Mouse (Mus musculus): ENCODE data around the gene Erlin1. TPM values are rescaled to one million over a fixed set of nuclear protein-coding genes. Genes with fewer than 3 reads are reported as not detected.

Gene Erlin1
- polyA plus RNA-seq, 1 experiment from 2014 or later: 18.7 TPM

DNA sequence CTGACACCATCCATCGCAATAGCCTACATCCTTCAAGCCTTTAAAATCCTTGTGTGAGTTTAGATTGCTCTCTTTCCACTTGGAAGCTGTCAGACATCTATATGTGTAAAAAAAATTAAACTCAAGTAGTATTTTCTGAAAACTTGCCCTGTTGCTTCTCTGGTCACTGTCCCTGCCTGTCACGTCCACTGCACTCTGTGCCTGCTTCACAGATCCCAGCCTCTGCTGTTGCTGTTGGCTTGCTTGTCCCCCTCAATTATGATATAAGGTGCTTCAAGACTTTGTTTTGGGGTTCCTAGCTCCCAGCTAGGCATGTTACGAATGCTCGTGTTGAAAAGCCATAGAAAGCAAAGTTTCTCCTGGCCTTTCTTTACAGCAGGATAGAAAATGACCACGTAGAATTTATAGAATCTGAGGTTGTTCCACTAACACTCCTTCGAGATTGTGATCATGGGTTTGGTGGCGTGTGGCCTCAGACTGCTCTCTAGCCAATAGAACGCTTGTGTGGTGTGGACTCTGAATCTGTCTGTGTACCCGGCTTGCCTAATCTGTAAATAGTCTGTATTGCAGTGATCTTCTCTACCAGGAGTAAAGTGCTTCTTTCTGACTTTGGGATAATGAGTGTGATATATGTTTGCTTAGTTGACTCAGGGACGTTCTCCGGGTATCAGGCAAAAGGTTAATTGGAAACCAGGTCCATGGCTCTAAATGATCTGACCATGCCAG lies 70.6 kb downstream of the Erlin1 start:
- no peak for ATAC-seq (ENCODE audit: insufficient number of reproducible peaks, low FRiP score)
- 78% methylated on average over 11 of the region's 11 CpGs for WGBS
- H3K4me3 ChIP-seq: no peak overlapping the region

DNA sequence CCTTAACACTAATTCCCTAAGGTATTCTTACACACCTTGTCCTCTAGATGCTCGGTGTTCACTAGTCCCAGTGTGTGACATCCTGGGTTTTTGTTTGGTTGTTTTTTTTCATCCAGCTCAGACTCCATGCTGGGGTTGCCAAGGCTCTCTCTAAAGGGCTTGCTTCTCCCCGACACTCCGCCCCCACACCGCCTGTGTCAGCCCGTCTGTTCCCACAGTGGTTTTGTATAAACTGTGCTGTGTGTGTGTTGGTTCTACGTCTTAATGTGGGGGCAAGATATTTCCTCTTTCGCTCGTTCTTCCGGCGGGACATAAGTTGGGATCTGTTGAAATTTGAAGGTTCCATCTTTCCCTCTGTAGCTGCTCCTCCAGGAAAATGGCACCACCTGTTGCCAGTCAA lies 71.5 kb downstream of the Erlin1 start:
- WGBS: 83% methylated on average over 10 of the region's 10 CpGs
- no peak overlapping the region for H3K4me3 ChIP-seq
- no peaks in the 10 kb centered on the region for H3K27me3 ChIP-seq (replicated peaks)
- no peak for ATAC-seq (ENCODE audit: insufficient number of reproducible peaks, low FRiP score)
- peaks cover 16% of the 10 kb centered on the region for H3K4me1 ChIP-seq (replicated peaks)
- H3K27ac ChIP-seq (ENCODE audit: poor library complexity, severe bottlenecking): no peak overlapping the region
- H3K4me2 ChIP-seq: no peak overlapping the region
- H3K9me3 ChIP-seq (replicated peaks): no peaks in the 10 kb centered on the region
- H3K36me3 ChIP-seq: no peaks in the 10 kb centered on the region
- no peak overlapping the region for H3K9ac ChIP-seq

More for the DNA sequence above, 70.6 kb downstream of the Erlin1 start:
- Histone ChIP-seq H3K4me1 (replicated peaks) (peaks cover 16% of the 10 kb centered on the region), H3K9me3 (replicated peaks) (no peaks in the 10 kb centered on the region), H3K4me2 (no peak overlapping the region), H3K27me3 (replicated peaks) (no peaks in the 10 kb centered on the region), H3K27ac (ENCODE audit: poor library complexity, severe bottlenecking) (no peak overlapping the region), H3K9ac (no peak overlapping the region), H3K36me3 (no peaks in the 10 kb centered on the region)

DNA sequence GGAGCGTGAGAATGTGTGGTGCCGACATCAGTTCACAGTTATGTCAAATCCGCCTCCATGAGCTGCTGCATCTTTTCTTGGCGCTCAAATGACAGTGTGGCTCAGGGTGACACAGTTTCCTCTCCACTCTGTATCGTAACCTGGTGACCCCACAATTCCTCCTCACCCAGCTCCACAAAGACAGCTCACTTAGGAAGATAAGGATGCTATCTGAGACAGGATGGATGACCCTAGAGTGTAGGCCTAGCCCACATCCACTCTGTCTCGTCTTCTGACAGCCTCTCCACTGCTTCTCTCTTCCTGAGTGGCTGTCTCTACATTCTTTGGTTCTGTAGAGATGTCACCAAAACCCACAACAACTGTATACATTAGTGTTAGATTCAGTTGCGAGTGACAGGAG lies 74.2 kb downstream of the Erlin1 start:
- Histone ChIP-seq H3K27ac (ENCODE audit: poor library complexity, severe bottlenecking) (no peak overlapping the region), H3K36me3 (no peaks in the 10 kb centered on the region), H3K4me2 (no peak overlapping the region), H3K4me3 (no peak overlapping the region), H3K27me3 (replicated peaks) (no peaks in the 10 kb centered on the region), H3K9ac (no peak overlapping the region), H3K9me3 (replicated peaks) (no peaks in the 10 kb centered on the region), H3K4me1 (replicated peaks) (peaks cover 24% of the 10 kb centered on the region)
- 28% methylated on average over 7 of the region's 7 CpGs for WGBS
- no peak for ATAC-seq (ENCODE audit: insufficient number of reproducible peaks, low FRiP score)

DNA sequence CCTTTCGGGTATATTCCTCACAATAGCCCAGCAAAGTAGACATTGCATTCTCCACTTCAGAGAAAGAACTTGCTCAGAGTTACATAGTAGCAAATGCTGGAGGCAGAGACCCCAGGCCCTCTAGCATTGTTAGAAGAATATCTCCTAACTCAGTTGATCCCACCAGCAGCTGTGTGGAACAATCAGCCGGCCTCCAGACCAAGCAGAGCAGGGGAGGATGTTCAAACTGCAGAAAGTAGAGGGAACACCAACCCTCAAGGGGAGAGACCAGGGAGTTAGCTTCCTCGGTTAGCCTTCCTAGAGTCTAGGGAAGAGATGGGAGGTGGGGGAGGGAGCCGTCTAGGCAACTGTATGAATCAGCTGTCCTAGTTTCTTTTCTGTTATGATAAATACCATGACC lies 77.1 kb downstream of the Erlin1 start:
- Histone ChIP-seq H3K36me3 (no peaks in the 10 kb centered on the region), H3K4me1 (replicated peaks) (peaks cover 24% of the 10 kb centered on the region), H3K4me2 (no peak overlapping the region), H3K27ac (ENCODE audit: poor library complexity, severe bottlenecking) (no peak overlapping the region), H3K9ac (no peak overlapping the region), H3K4me3 (no peak overlapping the region), H3K9me3 (replicated peaks) (no peaks in the 10 kb centered on the region), H3K27me3 (replicated peaks) (no peaks in the 10 kb centered on the region)
- 52% methylated on average over 4 of the region's 4 CpGs for WGBS
- ATAC-seq (ENCODE audit: insufficient number of reproducible peaks, low FRiP score): no peak

DNA sequence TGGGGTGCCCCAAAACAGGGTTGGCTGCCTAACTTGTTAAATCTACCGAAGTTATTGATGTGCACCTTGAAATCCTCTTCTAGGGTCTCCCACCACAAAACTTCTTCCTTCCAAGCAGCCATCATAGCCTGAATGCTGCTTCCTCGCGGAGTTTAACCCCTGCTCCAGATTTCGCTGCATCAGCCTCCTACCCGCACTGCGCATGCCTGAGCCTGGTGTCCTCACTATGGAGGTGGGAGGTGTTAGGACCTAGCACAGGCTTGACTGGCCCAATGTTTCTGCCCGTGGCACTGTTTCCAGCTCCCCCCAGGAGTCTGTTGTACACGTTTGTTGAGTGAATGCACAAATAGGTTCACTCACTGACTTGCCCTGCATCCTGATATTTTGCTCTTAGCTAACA lies 79.2 kb downstream of the Erlin1 start:
- Histone ChIP-seq H3K4me2 (no peak overlapping the region), H3K4me3 (no peak overlapping the region), H3K36me3 (no peaks in the 10 kb centered on the region), H3K9me3 (replicated peaks) (no peaks in the 10 kb centered on the region), H3K27me3 (replicated peaks) (peaks cover 10% of the 10 kb centered on the region), H3K27ac (ENCODE audit: poor library complexity, severe bottlenecking) (no peak overlapping the region), H3K4me1 (replicated peaks) (peaks cover 19% of the 10 kb centered on the region), H3K9ac (no peak overlapping the region)
- WGBS: 76% methylated on average over 8 of the region's 8 CpGs
- no peak for ATAC-seq (ENCODE audit: insufficient number of reproducible peaks, low FRiP score)

DNA sequence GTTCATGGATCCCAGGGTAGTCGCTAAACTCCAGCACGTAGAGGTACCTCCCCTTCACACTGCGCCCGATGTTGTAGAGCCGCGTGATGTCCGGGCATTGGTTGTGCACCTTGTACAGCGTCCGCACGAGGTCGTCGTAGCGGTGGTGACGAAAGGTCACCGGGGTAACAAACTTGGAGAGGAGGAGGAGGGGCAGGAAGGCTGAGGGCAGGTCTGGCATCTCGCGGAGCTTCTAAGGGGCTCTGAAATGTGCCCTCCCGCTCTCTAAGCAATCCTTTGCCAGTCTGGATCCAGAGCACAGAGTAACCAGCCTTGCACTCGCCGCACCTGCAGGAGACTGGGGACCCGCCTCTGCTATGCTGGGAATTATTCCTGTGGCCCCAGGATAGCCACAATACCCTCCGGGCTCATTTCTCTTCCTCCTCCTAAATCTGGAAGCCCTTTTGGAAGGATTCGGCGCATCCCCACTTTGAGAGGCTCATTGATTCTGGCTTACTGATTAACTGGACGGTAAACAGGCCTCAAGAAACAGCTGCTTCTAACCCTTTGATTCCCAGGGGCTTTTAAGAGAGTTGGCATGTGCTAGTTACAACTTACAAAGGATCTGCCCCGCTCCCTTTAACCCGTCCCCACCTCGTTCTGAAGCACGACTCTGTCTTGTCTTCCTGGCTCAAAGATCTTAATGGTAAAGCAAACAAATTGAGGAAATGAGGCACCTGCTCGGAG lies 83.4 kb downstream of the Erlin1 start, which contains the start of gene Cpn1:
Gene Cpn1 (minus strand): TSS at position 488 of the 726 bp plus-strand sequence.
- H3K9me3 ChIP-seq (replicated peaks): no peaks in the 10 kb centered on the region

More for the DNA sequence above, 83.4 kb downstream of the Erlin1 start, which contains the start of gene Cpn1:
- H3K4me3 ChIP-seq: peak within 1 kb of the TSS; percentile 31
- peak within 1 kb of the TSS; percentile 52 for H3K9ac ChIP-seq
- no peak within 1 kb of the TSS for H3K27ac ChIP-seq (ENCODE audit: poor library complexity, severe bottlenecking)
- no peaks in the 10 kb centered on the region; the same call in 1 of the 2 replicates for H3K4me1 ChIP-seq (replicated peaks)
- peak within 1 kb of the TSS; percentile 59 for H3K4me2 ChIP-seq
- H3K36me3 ChIP-seq: no peaks in the 10 kb centered on the region
- 23% methylated on average over 30 of the region's 30 CpGs for WGBS
- peaks cover 18% of the 10 kb centered on the region for H3K27me3 ChIP-seq (replicated peaks)
- ATAC-seq (ENCODE audit: insufficient number of reproducible peaks, low FRiP score): no peak

Other genes starting within 250 kb of the Erlin1 start
- 11.8 and 11.9 TPM in 2 replicates for gene Dnmbp, start 129.6 kb downstream of the Erlin1 start, polyA plus RNA-seq (2016; fragmentation: Nextera tagmentation; extraction: Ambion mirVana)
- gene Cpn1, start 83.2 kb downstream of the Erlin1 start, polyA plus RNA-seq (2016; fragmentation: Nextera tagmentation; extraction: Ambion mirVana): 0.86 and 1.6 TPM in 2 replicates
- gene Cyp2c23, start 40.6 kb downstream of the Erlin1 start, polyA plus RNA-seq (2016; fragmentation: Nextera tagmentation; extraction: Ambion mirVana): 0.09 TPM in 2 replicates
- 36.3 and 37.4 TPM in 2 replicates for gene Chuk, start 37.7 kb upstream of the Erlin1 start, polyA plus RNA-seq (2016; fragmentation: Nextera tagmentation; extraction: Ambion mirVana)
- 19.1 and 19.7 TPM in 2 replicates for gene Cwf19l1, start 66.1 kb upstream of the Erlin1 start, polyA plus RNA-seq (2016; fragmentation: Nextera tagmentation; extraction: Ambion mirVana)
- gene Bloc1s2, start 76.7 kb upstream of the Erlin1 start, polyA plus RNA-seq (2016; fragmentation: Nextera tagmentation; extraction: Ambion mirVana): 63.0 and 64.0 TPM in 2 replicates
- not detected in 2 replicates for gene Pkd2l1, start 122.7 kb upstream of the Erlin1 start, polyA plus RNA-seq (2016; fragmentation: Nextera tagmentation; extraction: Ambion mirVana)
- not detected in 2 replicates for gene Scd3, start 133.5 kb upstream of the Erlin1 start, polyA plus RNA-seq (2016; fragmentation: Nextera tagmentation; extraction: Ambion mirVana)
- 216 and 231 TPM in 2 replicates for gene Scd2, start 223.9 kb upstream of the Erlin1 start, polyA plus RNA-seq (2016; fragmentation: Nextera tagmentation; extraction: Ambion mirVana)